Mouse (Mus musculus): Measurements from ENCODE around the gene Gpr158.

- TF ChIP-seq EP300 (optimal IDR thresholded peaks at IDR 0.05): no peak
- TF ChIP-seq CTCF (IDR thresholded peaks at IDR 0.05; ENCODE audit: low read depth): no peak
Measured at GRCm38 (mm10) chr2:21684736-21685135, 317.4 kb downstream of the Gpr158 start.

All from stomach, postnatal 0 days (tissue).